Mouse (Mus musculus): ENCODE data around the gene Mast4.
A peak's percentile ranks its signal among the peaks of the same experiment; 100 is the strongest.

Gene Mast4

DNA sequence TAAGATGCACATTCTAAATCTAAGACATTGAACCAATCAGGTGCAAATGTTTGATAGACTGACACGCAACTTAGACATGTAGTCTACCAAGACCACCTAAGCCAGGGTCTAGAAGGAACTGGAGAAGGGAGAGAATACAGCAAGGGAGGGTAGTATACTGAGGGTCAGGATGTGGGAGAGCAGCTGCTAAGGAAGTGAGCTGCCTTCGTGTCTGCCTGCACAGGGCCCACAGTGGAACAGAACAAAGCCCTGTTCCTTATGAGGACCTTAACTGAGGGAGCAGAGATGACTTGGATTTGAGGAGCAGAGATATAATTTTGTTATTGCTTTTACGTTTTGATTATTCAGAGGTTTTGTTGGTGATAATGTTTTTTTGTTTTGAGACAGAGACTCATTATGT lies 138.4 kb downstream of the Mast4 start:
- DNase-seq: no peak

GRCm38 (mm10) chr13:103183566-103183965 lies 150.7 kb downstream of the Mast4 start:
- DNase-seq: no peak

DNA sequence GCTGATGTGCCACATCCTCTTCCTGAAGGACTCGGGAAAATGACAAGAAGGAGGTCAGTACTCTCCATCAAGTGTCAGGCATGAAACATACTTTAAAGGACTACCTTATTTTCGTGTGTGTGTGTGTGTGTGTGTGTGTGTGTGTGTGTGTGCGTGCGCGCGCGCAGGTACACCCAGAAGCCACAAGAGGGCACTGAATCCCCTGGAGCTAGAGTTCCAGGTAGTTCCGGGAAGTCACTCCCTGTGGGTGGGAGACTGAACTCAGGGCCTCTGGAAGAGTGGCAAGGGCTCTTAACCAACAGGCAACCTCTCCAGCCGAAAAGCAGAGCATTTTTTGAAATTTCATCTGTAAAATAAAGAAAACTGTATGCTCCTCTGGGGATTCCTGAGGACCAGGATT lies 152.5 kb downstream of the Mast4 start:
- no peak for DNase-seq

DNA sequence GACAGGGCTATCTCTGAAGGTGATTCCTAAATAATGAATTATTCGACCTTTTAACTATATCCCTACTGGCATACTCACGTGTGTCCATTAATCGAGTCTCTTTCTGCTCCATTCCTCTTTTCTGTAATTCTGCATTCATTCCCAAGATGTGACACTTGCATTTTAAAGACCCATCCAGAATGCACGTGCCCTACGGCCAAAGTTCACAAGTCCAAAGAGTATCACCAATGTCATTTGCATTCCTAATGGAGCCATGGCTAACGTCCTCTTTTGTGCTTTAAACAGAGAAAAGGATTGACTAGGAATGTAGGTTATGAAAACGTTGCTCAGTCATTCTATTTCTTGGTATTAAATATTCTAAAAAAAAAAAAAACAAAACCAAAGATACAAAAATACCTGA lies 157.4 kb downstream of the Mast4 start:
- no peak for DNase-seq

GRCm38 (mm10) chr13:103174431-103174830 lies 159.9 kb downstream of the Mast4 start:
- DNase-seq: no peak

DNA sequence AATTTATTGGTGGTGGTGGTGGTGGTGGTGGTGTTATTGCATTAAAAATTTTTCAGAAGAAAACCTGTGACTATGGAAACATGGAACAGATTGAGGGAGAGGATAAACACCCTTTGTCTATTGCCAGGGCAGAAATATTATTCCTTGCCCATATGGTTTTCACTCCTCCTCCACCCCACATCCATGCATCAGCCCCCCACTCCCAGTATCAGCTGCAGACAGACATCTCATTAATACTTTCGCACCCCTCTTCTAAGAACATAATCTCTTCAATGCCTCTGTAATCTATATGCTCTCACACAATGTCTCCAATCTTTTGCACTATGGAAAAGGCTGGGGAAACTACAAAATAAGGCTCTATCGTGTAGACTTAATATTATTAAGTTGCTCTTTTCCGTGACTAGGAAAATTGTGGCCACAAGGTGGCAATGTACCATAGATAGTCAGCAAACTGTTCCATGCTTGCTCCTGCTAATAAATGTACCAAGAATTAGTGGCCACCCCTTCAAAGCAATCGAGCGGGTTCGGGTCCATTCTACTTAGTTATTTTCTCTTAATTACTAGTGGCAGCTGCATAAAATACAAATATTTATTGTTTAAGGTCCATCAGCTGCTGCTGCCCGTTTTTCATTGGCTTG lies 160.6 kb downstream of the Mast4 start:
- DNase-seq: peak; percentile 33

GRCm38 (mm10) chr13:103151944-103152343 lies 182.4 kb downstream of the Mast4 start:
- DNase-seq: no peak

- DNase-seq: no peak
These were observed 183.1 kb downstream of the Mast4 start for GRCm38 (mm10) chr13:103151171-103151570.

DNA sequence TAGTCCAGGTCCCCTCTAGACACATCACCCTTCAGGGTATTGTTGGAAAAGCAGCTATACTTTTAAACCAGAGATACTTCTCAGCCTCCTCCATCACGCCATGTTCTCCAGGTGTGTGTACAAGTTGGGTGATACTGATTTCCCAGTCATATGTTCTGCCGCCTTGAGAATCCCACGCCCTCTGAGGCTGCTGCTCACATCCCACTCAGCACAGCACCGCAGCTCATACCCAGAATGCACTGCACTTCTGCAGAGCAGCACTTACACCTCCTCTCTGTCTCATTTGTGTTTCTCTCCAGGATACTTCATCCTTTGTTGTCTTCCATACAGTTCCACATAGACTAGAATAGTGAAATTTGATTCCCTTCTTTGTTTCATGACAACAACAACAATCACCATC lies 183.6 kb downstream of the Mast4 start:
- DNase-seq: no peak

GRCm38 (mm10) chr13:103149415-103149814 lies 184.9 kb downstream of the Mast4 start:
- DNase-seq: no peak

GRCm38 (mm10) chr13:103144343-103144742 lies 190.0 kb downstream of the Mast4 start:
- no peak for DNase-seq

- DNase-seq: no peak
These were observed 193.0 kb downstream of the Mast4 start for GRCm38 (mm10) chr13:103141304-103141703.

GRCm38 (mm10) chr13:103140051-103140450 lies 194.2 kb downstream of the Mast4 start:
- DNase-seq: no peak

DNA sequence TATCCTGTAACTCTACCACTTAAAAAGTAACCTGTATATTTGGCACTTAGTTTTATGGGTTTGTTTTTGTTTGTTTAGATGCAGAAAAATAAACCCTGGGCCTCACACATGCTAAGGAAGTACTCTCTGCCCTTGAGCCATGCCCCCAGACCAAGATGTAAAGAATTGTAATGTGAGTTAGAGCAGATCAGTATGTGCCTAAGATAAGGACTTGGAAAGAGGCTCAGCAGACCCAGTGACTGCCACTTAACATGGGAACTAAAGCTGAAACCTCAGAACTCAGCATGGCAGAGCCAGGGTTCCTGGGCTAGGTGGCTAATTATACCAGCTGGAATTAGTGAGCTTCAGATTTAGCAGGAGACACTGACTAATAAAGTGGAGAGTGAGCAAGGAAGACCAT lies 196.0 kb downstream of the Mast4 start:
- DNase-seq: no peak

DNA sequence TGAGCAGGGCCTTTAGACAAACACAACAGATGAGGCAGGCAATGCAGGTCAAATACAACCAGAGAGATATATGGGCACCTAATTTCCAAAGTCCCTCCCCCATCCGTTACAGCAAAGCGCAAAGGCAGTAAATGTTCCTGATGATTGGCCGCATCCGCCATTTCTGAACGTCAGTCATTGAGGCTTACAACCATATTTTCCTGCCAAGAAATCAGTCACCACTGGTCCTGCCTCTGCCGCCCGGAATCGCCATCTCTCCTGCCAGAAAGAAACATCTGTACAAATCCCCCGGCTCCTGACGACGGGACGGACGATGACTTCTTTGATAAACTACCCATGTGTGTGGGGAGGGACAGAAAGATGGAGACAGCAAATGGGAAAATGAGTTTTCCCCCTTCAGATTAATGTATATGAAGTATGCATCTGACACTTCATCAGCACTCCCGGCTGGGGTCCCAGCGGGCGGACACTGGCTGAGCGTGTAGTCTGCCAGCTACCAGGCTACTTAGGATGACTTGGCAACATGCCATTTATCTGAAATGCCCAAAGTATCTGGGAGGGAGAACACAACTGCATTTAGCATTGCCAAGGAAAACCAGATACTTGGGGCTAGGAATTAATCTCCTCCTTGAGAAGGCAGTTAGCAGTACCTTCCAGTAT lies 198.9 kb downstream of the Mast4 start:
- no peak for DNase-seq

DNA sequence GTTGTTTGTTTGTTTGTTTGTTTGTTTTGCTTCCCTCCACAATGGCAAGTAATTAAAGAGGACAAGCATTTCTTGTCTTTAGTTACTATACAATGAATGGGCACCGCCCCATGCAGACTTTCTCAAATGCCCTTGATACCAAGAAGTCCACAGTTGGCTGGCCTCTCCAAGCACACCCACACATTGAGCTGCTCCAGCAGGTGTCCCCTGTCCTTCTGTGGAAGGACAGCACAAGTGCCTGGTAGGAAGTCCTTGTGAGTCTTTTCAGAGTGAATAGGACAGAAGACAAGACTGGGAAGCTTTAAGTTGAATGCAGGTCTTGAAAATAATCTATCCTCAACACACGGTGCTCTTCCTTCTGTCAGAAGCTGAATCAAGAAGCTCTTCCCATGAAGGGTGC lies 202.5 kb downstream of the Mast4 start:
- DNase-seq: no peak

GRCm38 (mm10) chr13:103129130-103129797 lies 205.0 kb downstream of the Mast4 start:
- no peak for DNase-seq

DNA sequence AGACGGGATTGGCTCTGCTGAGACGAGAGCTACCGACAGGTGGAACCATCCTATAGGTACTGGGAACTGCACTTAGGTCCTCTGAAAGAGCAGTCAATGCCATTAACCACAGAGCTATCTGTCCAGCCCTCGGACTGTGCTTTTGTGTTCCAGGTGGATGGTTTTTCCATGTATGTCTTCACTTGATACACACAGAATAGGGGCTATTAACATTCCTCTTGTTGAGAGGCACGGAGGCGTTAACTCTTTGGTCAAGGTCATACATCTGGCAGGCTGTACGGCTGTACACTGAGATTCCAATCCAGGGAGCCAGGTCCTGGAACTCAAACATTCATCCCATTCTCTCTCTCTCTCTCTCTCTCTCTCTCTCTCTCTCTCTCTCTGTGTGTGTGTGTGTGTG lies 205.6 kb downstream of the Mast4 start:
- no peak for DNase-seq

- DNase-seq: no peak
These were observed 206.7 kb downstream of the Mast4 start for GRCm38 (mm10) chr13:103127594-103127993.

DNA sequence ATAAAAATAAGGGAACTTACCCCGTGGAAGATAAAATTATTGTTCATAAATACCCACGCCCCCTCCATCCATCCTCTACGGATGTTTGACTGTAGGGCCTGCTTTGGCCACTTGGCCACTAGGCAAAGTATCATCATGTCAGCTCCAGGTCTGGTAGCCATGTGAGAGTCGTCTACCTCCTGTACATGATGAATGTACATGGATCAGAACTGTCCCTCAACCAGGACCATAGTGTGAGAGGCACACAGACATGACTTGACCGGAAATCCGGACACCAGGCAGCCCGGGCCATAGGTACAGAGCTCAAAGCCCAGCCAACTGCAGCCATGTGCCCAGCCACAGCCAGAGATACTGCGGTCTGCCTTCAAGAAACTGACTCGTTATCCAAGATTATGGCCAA lies 210.6 kb downstream of the Mast4 start:
- no peak for DNase-seq

DNA sequence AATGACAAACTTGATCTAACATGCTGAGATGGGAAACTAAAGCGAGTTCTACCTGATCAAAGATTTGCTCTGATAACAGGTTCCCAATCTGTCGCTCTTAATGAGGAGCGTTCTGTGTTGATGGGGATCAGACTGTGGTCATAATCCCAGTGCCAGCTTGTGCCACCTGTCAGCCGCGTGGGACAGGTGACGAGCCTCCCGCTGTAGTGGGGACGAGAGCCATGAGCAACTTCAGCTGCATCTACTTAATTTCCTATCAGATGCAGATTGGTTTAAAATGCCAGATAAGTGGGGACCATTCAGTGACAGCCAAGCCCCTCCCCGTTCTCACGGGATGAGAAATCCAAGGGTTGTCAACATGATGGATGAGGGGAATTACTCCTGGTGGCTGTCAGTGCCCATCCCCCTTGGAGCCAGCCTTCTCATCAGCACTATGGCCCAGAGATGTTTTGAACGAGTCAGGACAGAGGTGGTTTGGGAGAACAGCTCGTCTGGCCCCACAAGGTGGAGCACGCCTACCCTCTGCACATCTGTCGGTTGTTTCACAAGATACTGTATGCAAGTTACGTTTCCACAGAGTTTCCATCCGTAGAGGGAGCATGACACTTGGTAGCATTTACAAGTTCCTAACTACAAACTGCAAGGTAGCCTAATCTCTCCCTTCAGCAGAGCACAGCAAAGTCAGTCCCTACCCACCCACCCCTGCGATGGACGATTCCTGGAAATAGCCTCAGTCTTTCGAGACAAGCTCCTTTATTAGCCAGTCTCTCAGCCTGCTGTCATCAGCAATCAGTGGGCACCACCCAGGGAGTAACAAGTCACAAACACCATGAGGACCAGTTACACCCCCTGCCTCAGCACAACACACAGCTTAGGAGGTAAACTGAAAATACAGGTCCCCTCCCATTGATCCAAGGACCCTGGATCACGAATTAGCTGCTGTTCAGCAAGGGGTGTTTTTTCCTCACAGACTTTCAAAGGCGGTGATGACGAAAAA lies 212.2 kb downstream of the Mast4 start:
- no peak for DNase-seq

DNA sequence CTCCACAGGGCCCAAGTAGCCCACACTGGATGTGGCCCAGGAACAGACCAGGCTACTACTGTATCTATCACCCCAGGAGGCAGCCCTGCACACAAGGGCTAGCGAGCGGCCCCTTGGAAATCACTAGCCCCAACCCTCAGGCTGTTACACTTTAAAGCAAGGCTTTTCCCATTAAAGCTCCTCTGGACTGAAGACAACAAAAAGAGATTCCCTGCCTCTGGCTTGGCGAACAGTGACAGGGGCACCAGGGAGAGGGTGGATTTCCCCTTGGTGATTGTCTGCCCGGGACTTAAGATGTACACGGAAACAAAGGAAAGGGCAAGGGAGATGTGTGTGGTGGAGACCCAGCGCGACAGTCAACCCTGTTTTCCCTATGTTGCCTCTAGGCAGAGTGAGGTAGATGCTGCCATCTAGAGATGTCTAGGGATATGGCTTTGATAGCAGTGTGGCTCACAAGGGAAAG lies 213.6 kb downstream of the Mast4 start:
- no peak for DNase-seq

DNA sequence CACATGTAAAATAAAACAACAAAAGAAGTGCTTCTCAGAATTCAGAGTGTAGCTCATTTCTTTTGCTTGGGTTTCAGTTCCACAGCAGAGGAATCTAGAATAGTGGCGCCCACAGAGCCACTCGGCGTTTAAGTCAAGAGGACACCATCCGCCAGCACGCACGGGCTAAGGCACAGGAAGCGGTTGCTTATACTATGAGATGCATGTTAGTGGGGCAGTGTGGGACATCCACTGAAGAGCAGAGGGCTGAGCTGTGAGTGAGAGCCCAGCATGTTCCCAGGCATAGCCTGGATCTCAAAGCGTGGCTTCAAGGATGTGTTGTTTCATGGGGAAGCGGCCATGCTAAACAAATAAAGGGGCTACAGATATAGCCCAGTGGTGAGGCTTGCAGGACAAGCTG lies 214.6 kb downstream of the Mast4 start:
- DNase-seq: no peak

Measured in thymus, postnatal 14 days (tissue).